Mouse (Mus musculus): ENCODE data around the gene Pdcd6ip.

DNA sequence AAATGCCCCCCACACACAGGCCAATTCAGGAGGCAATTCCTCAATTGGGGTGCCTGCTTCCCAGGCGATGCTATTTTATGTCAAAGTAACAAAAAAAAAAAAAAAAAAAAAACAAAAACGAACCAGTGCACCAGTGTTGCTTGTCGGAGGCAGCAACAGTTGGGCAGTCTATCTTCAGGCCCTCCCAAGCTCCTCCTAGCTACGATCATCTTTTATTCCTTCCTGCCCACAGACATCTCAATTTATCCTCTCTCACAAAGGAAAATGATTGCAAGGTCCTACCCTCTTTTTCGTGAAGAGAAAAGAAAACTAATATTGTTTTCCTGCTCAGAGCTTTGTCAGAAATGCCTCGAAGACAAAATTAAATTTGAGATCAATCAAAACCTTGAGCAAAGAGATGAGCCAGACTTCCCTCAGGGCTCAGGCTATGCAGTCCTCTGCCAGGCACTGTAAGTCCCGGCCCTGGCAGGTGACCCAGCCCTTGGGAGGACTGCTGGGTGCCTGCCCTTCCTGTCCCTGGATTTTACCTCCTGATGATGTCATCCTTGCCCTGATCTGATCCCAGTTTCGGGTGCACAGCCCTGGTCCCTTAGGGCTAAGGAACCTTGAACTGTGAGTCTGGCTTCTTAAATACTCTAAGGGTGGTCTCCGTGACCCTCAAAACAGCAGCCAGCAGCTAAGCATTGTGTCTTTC lies 75.6 kb downstream of the Pdcd6ip start:
- no peak for TF ChIP-seq CTCF (IDR thresholded peaks at IDR 0.05; ENCODE audit: insufficient read depth, low read length)
- TF ChIP-seq POLR2A (IDR thresholded peaks at IDR 0.05; ENCODE audit: borderline replicate concordance, extremely low read depth, low read depth, low read length): no peak
